21 mouse cellular contexts compared by ENCODE assay signal in genomic region chr9:99109585-99109984, GRCm38 (mm10). TPM values are rescaled to one million over a fixed set of nuclear protein-coding genes. Genes with fewer than 3 reads are reported as not detected.
DNase-seq lines count a peak whose midpoint lies in the region; ATAC-seq and TF ChIP-seq lines count a peak whose summit lies in the region.
"Had no signal": no experiment of that assay in that cellular context is flagged by ENCODE, and none has a peak within 500 bp of the region (broad histone marks: within the 10 kb centered on the region; RNA-seq: fewer than 3 reads in every experiment).

No protein-coding gene starts in this region.

- H3K9me3 ChIP-seq in MEL (replicated peaks; ENCODE audit: insufficient read depth, low read length): no peaks in the 10 kb centered on the region
- H3K9me3 ChIP-seq: limb, embryonic 10.5 days had no signal

- TF ChIP-seq POLR2A in MEL (IDR thresholded peaks at IDR 0.05; ENCODE audit: control insufficient read depth in 1 of 2, insufficient read depth in 1 of 2, low read depth in 1 of 2, low read length in 2 of 2, poor library complexity in 1 of 2): no peak

- intact Hi-C loops in left cerebral cortex, adult 2 months (cut with DNase I): no loop called here

- no peak for TF ChIP-seq RAD21 in MEL (IDR thresholded peaks at IDR 0.05; ENCODE audit: low read depth, low read length)

- no peaks in the 10 kb centered on the region for H3K27me3 ChIP-seq in MEL (ENCODE audit: control insufficient read depth in 1 of 2, insufficient read depth in 2 of 2, low read length in 2 of 2)
- H3K27me3 ChIP-seq: embryonic facial prominence, embryonic 13.5 days; heart, embryonic 12.5 days; midbrain, embryonic 12.5 days had no signal

- peak overlapping the region; percentile 20; the same call in 1 of the 2 replicates for H3K9ac ChIP-seq in MEL (ENCODE audit: control insufficient read depth, low read depth, low read length, poor library complexity, severe bottlenecking)
- H3K9ac ChIP-seq: embryonic facial prominence, embryonic 13.5 days; heart, embryonic 12.5 days; lung, embryonic 14.5 days; midbrain, embryonic 12.5 days had no signal

- H3K36me3 ChIP-seq in MEL (ENCODE audit: control insufficient read depth in 1 of 2, insufficient read depth in 2 of 2, low read length in 2 of 2): peaks cover 0 to 3% of the 10 kb centered on the region in 2 experiments; a peak in 2 of 4 replicates

- no peak for DNase-seq in left cerebral cortex, adult 2 months (ENCODE audit: extremely low spot score in 1 of 2, low spot score in 2 of 2)
- no peak for DNase-seq in left cerebral cortex, adult 18-20 months (ENCODE audit: low spot score in 2 of 2)
- peak; percentile 84 for DNase-seq in MEL (ENCODE audit: low read depth, low spot score)
- DNase-seq in thymus, postnatal 4 days: no peak
- no peak for DNase-seq in cerebellum, adult 11 months
- DNase-seq: cerebellum, postnatal 36 days; gastrocnemius, postnatal 25 days; layer of hippocampus, postnatal 36 days; lung, embryonic 14.5 days; right cerebral cortex, adult 18-20 months had no signal

- H3K4me3 ChIP-seq in left cerebral cortex, adult 2 months: no peak overlapping the region
- peak overlapping the region; percentile 36 to 39 for H3K4me3 ChIP-seq in MEL (ENCODE audit: control insufficient read depth in 1 of 2, insufficient read depth in 1 of 2, low read depth in 2 of 2, low read length in 2 of 2)
- H3K4me3 ChIP-seq: embryonic facial prominence, embryonic 13.5 days; heart, embryonic 12.5 days; hindbrain, embryonic 10.5 days; limb, embryonic 10.5 days; midbrain, embryonic 12.5 days; myocyte had no signal

- peak; percentile 94 to 95 for ATAC-seq in hematopoietic stem cell, adult 5-6 weeks (replicated peaks in 1 of 2; ENCODE audit: insufficient read depth in 1 of 2, low FRiP score in 2 of 2, low TSS enrichment in 1 of 2, low read depth in 1 of 2, poor library complexity in 2 of 2, severe bottlenecking in 2 of 2)
- peak; percentile 92 for ATAC-seq in megakaryocyte progenitor cell, adult 5-6 weeks (replicated peaks; ENCODE audit: poor library complexity)
- ATAC-seq: activated CD4-positive, CD25-positive, alpha-beta regulatory T cell, adult 4 months; inflammation-experienced regulatory T-cells, adult 6 months had no signal

- peak in 1 of 2 experiments; percentile 55; a peak in 2 of 4 replicates for TF ChIP-seq EP300 in MEL (IDR thresholded peaks at IDR 0.05; ENCODE audit: low read depth in 1 of 2, low read length in 2 of 2)

- peaks cover 3% of the 10 kb centered on the region in 2 experiments; a peak in 3 of 4 replicates for H3K4me1 ChIP-seq in MEL (ENCODE audit: control insufficient read depth in 1 of 2, insufficient read depth in 2 of 2, low read length in 2 of 2)
- H3K4me1 ChIP-seq: heart, embryonic 12.5 days had no signal

- peak overlapping the region; percentile 15; the same call in 1 of the 2 replicates for H3K27ac ChIP-seq in left cerebral cortex, adult 2 months
- H3K27ac ChIP-seq in MEL (ENCODE audit: control insufficient read depth, low read depth, low read length): peak overlapping the region; percentile 20
- H3K27ac ChIP-seq: embryonic facial prominence, embryonic 13.5 days; hindbrain, embryonic 10.5 days; kidney, postnatal 0 days; limb, embryonic 10.5 days; midbrain, embryonic 12.5 days had no signal

- no peak for TF ChIP-seq CTCF in left cerebral cortex, adult 2 months (IDR thresholded peaks at IDR 0.05)
- TF ChIP-seq CTCF in MEL (IDR thresholded peaks at IDR 0.05 in 2 of 3, conservative IDR thresholded peaks at IDR 0.05 in 1 of 3; ENCODE audit: control insufficient read depth in 1 of 3, insufficient read depth in 1 of 3, low read depth in 2 of 3, low read length in 3 of 3, poor library complexity in 1 of 3, severe bottlenecking in 1 of 3): no peak

- no peaks in the 10 kb centered on the region for H3K79me2 ChIP-seq in MEL (ENCODE audit: control insufficient read depth, insufficient read depth, low read length, poor library complexity)

TF ChIP-seq in MEL, 35 proteins besides CTCF, POLR2A, EP300 and RAD21:
- TF ChIP-seq SIN3A (IDR thresholded peaks at IDR 0.05; ENCODE audit: low read length) (0 out of 2 replicates have a peak, but pooled peaks have one; percentile 31), TBP (IDR thresholded peaks at IDR 0.05; ENCODE audit: low read depth, low read length) (peak; percentile 68; the same call in 1 of the 2 replicates), MXI1 (IDR thresholded peaks at IDR 0.05; ENCODE audit: low read depth, low read length) (peak; percentile 61), GATA1 (IDR thresholded peaks at IDR 0.05; ENCODE audit: low read depth, low read length) (no peak)

RNA-seq across cellular contexts. Expression of gene Pik3cb, which starts 30.8 kb away (rescaled TPM):
- 10 to 100 TPM; 23.5 to 25.6 TPM for total RNA-seq in left cerebral cortex, adult 2 months (2021)
- total RNA-seq in left cerebral cortex, adult 18-20 months (2021): 10 to 100 TPM; 24.4 to 25.5 TPM
- total RNA-seq in MEL (2012; rRNA removed): 2.2 and 2.4 TPM in 2 replicates
- polyA plus RNA-seq in MEL (2012; ENCODE audit: insufficient read depth in 1 of 2, insufficient read length in 2 of 2, low read depth in 1 of 2, low replicate concordance in 2 of 2, missing spikeins in 1 of 2): 1 to 10 TPM in 1 of 2 experiments, not detected in 1; 7.6 TPM
- 4.2 and 5.3 TPM in 2 replicates for total RNA-seq in hematopoietic stem cell, adult 5-6 weeks (2017)
- 12.3 and 13.5 TPM in 2 replicates for total RNA-seq in megakaryocyte progenitor cell, adult 5-6 weeks (2015)
- 4.6 and 5.3 TPM in 2 replicates for total RNA-seq in megakaryocyte progenitor cell, adult 5-6 weeks (2017)
